ENCODE assay signal across 8 mouse cellular contexts in the genomic region with DNA sequence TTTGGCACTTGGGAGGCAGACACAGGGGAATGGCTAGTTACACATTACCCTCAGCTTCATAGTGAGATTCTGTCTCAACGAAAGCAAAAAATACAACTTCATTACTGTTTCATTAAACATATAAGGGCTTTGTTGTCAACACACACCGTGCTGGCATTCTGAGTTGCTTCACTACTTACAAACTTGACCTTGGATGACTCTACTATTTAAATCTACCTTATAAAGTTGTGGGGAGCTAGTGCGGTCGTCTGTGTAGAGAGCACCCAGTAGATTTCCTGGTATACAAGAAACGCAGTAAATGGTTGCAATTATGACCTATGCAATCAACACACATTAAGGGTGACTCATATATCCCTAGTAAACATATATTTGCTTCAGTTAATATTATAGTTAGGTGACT. TPM values are rescaled to one million over a fixed set of nuclear protein-coding genes. Genes with fewer than 3 reads are reported as not detected.
DNase-seq lines count a peak whose midpoint lies in the region; ATAC-seq and TF ChIP-seq lines count a peak whose summit lies in the region.

No protein-coding gene starts in this region.

- 0 out of 2 replicates have a peak, but pooled peaks cover 2% of the 10 kb centered on the region for H3K27me3 ChIP-seq in hindbrain, embryonic 13.5 days
- H3K27me3 ChIP-seq in midbrain, embryonic 15.5 days (replicated peaks), result no peaks in the 10 kb centered on the region

- H3K9ac ChIP-seq in hindbrain, embryonic 13.5 days, result peak overlapping the region; percentile 97
- H3K9ac ChIP-seq in midbrain, embryonic 15.5 days, result peak overlapping the region; percentile 39

- DNase-seq in layer of hippocampus, adult 2 months (ENCODE audit: low spot score in 2 of 2), result no peak
- no peak for DNase-seq in layer of hippocampus, adult 18-20 months (ENCODE audit: low spot score in 2 of 2)
- peak; percentile 20 for DNase-seq in c-Kit-negative CD71-positive TER-119-positive erythroid progenitor cells, embryonic 14.5 days (ENCODE audit: low read depth, low spot score)
- DNase-seq in layer of hippocampus, adult 9-10 months (ENCODE audit: low spot score), result no peak
- DNase-seq in natural killer cell, adult 2 months (ENCODE audit: low spot score in 2 of 2), result no peak
- no peak for DNase-seq in adrenal gland, postnatal 25 days

- peak overlapping the region; percentile 58 for H3K4me2 ChIP-seq in hindbrain, embryonic 13.5 days
- peak overlapping the region; percentile 57 for H3K4me2 ChIP-seq in midbrain, embryonic 15.5 days

- H3K4me3 ChIP-seq in layer of hippocampus, adult 2 months, result peak overlapping the region; percentile 79
- peak overlapping the region; percentile 99 for H3K4me3 ChIP-seq in hindbrain, embryonic 13.5 days
- peak overlapping the region; percentile 100 for H3K4me3 ChIP-seq in midbrain, embryonic 15.5 days

- no peaks in the 10 kb centered on the region for H3K36me3 ChIP-seq in hindbrain, embryonic 13.5 days
- no peaks in the 10 kb centered on the region for H3K36me3 ChIP-seq in midbrain, embryonic 15.5 days (replicated peaks)

- 35% methylated on average over 5 of the region's 5 CpGs for WGBS in hindbrain, embryonic 13.5 days
- 33% methylated on average over 5 of the region's 5 CpGs for WGBS in midbrain, embryonic 15.5 days

- H3K9me3 ChIP-seq in hindbrain, embryonic 13.5 days, result no peaks in the 10 kb centered on the region
- H3K9me3 ChIP-seq in midbrain, embryonic 15.5 days, result no peaks in the 10 kb centered on the region

- ATAC-seq in hindbrain, embryonic 13.5 days (ENCODE audit: low FRiP score), result peak; percentile 14; the same call in 1 of the 2 replicates
- ATAC-seq in midbrain, embryonic 15.5 days (replicated peaks), result peak; percentile 18; the same call in 1 of the 2 replicates

- H3K27ac ChIP-seq in layer of hippocampus, adult 2 months, result peak overlapping the region; percentile 95
- H3K27ac ChIP-seq in hindbrain, embryonic 13.5 days, result peak overlapping the region; percentile 86
- H3K27ac ChIP-seq in midbrain, embryonic 15.5 days, result peak overlapping the region; percentile 94

- peaks cover 23% of the 10 kb centered on the region for H3K4me1 ChIP-seq in hindbrain, embryonic 13.5 days (replicated peaks)
- peaks cover 22% of the 10 kb centered on the region for H3K4me1 ChIP-seq in midbrain, embryonic 15.5 days

- no peak for TF ChIP-seq CTCF in layer of hippocampus, adult 2 months (conservative IDR thresholded peaks at IDR 0.05)

RNA-seq across cellular contexts. Expression of gene Nup153, which starts 0.7 kb away (rescaled TPM):
- 10 to 100 TPM; 56.3 to 56.4 TPM for total RNA-seq in layer of hippocampus, adult 2 months (2021)
- total RNA-seq in layer of hippocampus, adult 18-20 months (2021), result 10 to 100 TPM; 57.5 to 58.6 TPM
- polyA plus RNA-seq in hindbrain, embryonic 13.5 days (2015; fragmentation: Nextera tagmentation; extraction: Ambion mirVana), result 19.8 and 20.4 TPM in 2 replicates
- polyA plus RNA-seq in midbrain, embryonic 15.5 days (2015; fragmentation: Nextera tagmentation; extraction: Ambion mirVana), result 18.4 and 18.5 TPM in 2 replicates
- total RNA-seq in adrenal gland, postnatal 25 days (2021), result 65.3 and 70.3 TPM in 2 replicates

RNA-seq across cellular contexts. Expression of gene Fam8a1, which starts 59.1 kb away (rescaled TPM):
- 10 to 100 TPM; 74.7 to 76.5 TPM for total RNA-seq in layer of hippocampus, adult 2 months (2021)
- total RNA-seq in layer of hippocampus, adult 18-20 months (2021), result 10 to 100 TPM; 84.7 to 86.4 TPM
- polyA plus RNA-seq in hindbrain, embryonic 13.5 days (2015; fragmentation: Nextera tagmentation; extraction: Ambion mirVana), result 17.6 and 17.9 TPM in 2 replicates
- 21.0 and 21.3 TPM in 2 replicates for polyA plus RNA-seq in midbrain, embryonic 15.5 days (2015; fragmentation: Nextera tagmentation; extraction: Ambion mirVana)
- total RNA-seq in adrenal gland, postnatal 25 days (2021), result 52.3 and 53.6 TPM in 2 replicates
